Mouse (Mus musculus): ENCODE measurements around the gene Igfbp4. TPM values are rescaled to one million over a fixed set of nuclear protein-coding genes. Genes with fewer than 3 reads are reported as not detected.

Igfbp4 gene
- polyA plus RNA-seq (2012; rRNA removed) = 66.2 and 73.8 TPM in 2 replicates

DNA sequence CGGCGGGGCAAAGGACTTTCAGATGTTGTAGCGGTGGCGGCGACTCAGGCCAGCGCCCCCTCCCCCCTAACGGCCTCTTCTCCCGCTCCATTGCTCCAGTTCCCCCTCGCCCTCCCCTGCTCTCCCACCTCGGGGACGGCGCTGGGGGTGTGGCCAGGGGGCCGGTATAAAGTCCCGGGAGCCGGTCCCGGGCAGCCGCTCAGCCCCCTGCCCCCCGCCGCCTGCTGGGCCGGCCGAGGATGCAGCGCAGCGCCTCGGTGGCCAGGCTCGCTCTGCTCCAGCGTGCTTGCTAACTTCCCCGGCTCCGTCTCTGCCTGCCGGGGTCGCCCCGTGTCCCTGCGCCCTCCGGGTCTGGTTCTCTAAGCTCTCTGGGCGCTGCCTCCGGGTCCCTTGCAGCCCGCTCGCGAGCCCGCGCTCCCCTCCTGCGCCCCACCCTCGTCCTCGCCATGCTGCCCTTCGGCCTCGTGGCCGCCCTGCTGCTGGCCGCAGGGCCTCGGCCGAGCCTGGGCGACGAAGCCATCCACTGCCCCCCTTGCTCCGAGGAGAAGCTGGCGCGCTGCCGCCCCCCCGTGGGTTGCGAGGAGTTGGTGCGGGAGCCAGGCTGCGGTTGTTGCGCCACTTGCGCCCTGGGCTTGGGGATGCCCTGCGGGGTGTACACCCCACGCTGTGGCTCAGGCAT lies at the start of gene Igfbp4:
Igfbp4 (plus strand) TSS at position 194 of the 679 bp plus-strand sequence.

DNA sequence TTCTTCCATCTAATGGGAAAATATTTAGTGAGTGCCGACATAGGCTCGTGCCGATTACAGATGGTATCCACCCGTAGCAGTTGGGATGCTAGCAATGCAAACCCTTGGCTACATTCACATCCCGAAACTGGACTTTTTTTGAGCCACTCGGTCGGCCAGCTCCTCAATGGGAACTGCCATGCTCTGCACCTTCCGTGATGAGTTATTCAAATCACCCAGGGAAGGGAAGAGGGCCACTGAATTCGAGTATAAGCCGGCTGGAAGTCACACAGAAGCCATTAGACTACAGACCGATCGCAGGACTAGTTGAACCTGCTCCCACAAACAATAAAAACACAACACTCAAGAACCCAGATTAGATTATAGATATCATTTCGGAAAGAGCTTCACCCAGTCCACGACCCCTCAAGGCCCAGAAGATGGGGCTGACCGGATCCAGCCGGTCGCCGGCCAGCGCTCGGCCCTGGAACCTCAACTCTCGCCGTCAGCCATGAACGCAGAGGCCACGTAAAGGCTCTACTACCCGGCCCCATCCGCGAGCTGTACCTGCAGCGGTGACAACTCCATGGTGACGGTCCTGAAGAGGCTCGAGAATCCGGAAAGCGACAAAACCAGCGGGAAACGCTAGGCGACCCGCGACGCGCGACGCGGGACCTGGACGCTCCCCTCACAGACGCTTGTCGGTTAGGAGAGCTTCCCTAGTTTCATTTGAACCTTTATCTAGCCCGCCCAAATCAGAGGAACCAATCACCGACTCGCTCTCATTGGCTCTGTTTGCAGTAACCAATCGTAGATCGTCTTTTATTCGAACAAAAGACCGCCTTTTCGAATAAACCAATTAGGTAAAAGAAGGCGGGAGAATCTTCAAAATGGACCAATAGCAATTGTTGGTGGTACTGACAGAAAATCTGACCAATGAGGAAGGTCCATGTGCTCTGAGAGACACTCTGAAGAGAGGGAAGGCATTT lies 17.3 kb upstream of the Igfbp4 start, which contains the start of gene Top2a:
Top2a (minus strand) TSS at position 690 of the 968 bp plus-strand sequence.

DNA sequence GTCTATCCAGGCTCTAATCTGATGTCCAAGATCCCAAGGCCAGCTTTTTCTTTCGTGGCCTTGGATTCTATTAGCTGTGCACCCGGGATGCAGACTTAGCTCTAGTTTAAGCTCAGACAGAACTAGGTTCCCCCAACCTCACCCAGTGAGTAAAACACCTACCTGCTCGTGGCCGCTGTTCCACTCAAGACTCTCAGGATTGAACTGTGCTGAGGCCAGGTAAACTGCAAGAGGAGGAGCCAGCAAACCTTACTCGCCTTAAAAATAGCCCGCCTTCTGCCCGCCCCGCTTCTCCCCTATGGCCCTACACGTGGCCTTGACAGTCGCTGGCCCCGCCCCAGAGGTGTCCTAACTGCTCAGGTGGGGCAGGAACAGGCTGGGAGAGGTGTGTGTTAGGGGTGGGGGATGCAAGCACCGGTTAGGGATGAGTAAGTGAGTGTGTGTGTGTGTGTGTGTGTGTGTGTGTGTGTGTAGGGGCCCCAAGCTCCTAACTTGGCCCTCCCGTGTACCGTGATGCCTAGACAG lies 48.1 kb downstream of the Igfbp4 start, which contains the start of gene Tns4:
Tns4 (minus strand) TSS at position 230 of the 525 bp plus-strand sequence.

Other genes starting within 250 kb of the Igfbp4 start
- gene Msl1, start 245.7 kb upstream of the Igfbp4 start, polyA plus RNA-seq (2012; rRNA removed) = 16.7 and 18.8 TPM in 2 replicates
- 13.3 and 14.1 TPM in 2 replicates for gene Casc3, start 236.3 kb upstream of the Igfbp4 start, polyA plus RNA-seq (2012; rRNA removed)
- gene Rapgefl1, start 204.5 kb upstream of the Igfbp4 start, polyA plus RNA-seq (2012; rRNA removed) = 0.53 and 0.55 TPM in 2 replicates
- 1.9 and 2.4 TPM in 2 replicates for gene Wipf2, start 177.6 kb upstream of the Igfbp4 start, polyA plus RNA-seq (2012; rRNA removed)
- 30.9 and 33.0 TPM in 2 replicates for gene Cdc6, start 133.4 kb upstream of the Igfbp4 start, polyA plus RNA-seq (2012; rRNA removed)
- 1.6 and 2.1 TPM in 2 replicates for gene Rara, start 113.4 kb upstream of the Igfbp4 start, polyA plus RNA-seq (2012; rRNA removed)
- 0.07 TPM in 1 of 2 replicates, not detected in the other for gene Gjd3, start 58.2 kb upstream of the Igfbp4 start, polyA plus RNA-seq (2012; rRNA removed)
- gene Top2a, start 17.1 kb upstream of the Igfbp4 start, polyA plus RNA-seq (2012; rRNA removed) = 109 and 124 TPM in 2 replicates
- 0.12 and 0.13 TPM in 2 replicates for gene Tns4, start 48.1 kb downstream of the Igfbp4 start, polyA plus RNA-seq (2012; rRNA removed)
- 0.08 and 0.09 TPM in 2 replicates for gene Ccr7, start 113.8 kb downstream of the Igfbp4 start, polyA plus RNA-seq (2012; rRNA removed)
- 68.7 and 109 TPM in 2 replicates for gene Smarce1, start 189.8 kb downstream of the Igfbp4 start, polyA plus RNA-seq (2012; rRNA removed)
- 0.03 TPM in 2 replicates for gene Krt222, start 202.8 kb downstream of the Igfbp4 start, polyA plus RNA-seq (2012; rRNA removed)
- gene Krt24, start 244.0 kb downstream of the Igfbp4 start, polyA plus RNA-seq (2012; rRNA removed) = not detected in 2 replicates